Mouse (Mus musculus): ENCODE data around the gene Nectin3. TPM values are rescaled to one million over a fixed set of nuclear protein-coding genes. Genes with fewer than 3 reads are reported as not detected.

Gene Nectin3
- total and polyA plus RNA-seq, 3 experiments, result 2.0 to 8.0 (median 6.8) TPM

DNA sequence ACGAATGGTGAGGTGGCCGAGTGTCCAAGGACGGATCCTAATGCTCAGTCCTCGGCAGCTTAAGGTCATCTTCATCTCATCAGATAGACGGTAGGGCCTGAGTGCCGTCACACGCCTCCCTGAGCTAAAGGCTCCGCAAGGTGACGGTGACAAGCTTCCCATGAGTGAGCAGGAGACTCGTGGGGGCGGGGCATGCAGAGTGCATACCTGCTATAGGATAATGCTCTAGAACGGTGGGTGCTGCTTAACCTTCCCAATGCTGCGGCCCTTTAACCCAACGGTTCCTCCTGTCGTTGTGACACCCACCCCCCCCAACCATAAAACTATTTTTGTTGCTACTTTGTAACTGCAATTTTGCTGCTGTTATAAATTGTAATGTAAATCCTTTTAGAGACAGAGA, 90.3 kb downstream of the Nectin3 start:
- no peak overlapping the region for H3K9ac ChIP-seq (ENCODE audit: low read depth, low read length)
- no peaks in the 10 kb centered on the region for H3K4me1 ChIP-seq (ENCODE audit: control insufficient read depth, insufficient read depth, low read length)
- no peak overlapping the region for H3K27ac ChIP-seq
- no peak for DNase-seq
- 91% methylated on average over 15 of the region's 15 CpGs for WGBS
- H3K36me3 ChIP-seq (ENCODE audit: control insufficient read depth, insufficient read depth, low read length), result no peaks in the 10 kb centered on the region
- TF ChIP-seq CTCF (IDR thresholded peaks at IDR 0.05) (no peak), POLR2A (IDR thresholded peaks at IDR 0.05; ENCODE audit: insufficient read depth, low read depth, low read length) (no peak), EP300 (IDR thresholded peaks at IDR 0.05; ENCODE audit: insufficient read depth, low read depth, low read length) (no peak)
- no peaks in the 10 kb centered on the region for H3K79me2 ChIP-seq (replicated peaks; ENCODE audit: control insufficient read depth, insufficient read depth, low read length)
- H3K4me3 ChIP-seq, result no peak overlapping the region
- no peaks in the 10 kb centered on the region for H3K27me3 ChIP-seq (ENCODE audit: control insufficient read depth, insufficient read depth, low read length)
- intact Hi-C loops (cut with DNase I), result no loop called here

DNA sequence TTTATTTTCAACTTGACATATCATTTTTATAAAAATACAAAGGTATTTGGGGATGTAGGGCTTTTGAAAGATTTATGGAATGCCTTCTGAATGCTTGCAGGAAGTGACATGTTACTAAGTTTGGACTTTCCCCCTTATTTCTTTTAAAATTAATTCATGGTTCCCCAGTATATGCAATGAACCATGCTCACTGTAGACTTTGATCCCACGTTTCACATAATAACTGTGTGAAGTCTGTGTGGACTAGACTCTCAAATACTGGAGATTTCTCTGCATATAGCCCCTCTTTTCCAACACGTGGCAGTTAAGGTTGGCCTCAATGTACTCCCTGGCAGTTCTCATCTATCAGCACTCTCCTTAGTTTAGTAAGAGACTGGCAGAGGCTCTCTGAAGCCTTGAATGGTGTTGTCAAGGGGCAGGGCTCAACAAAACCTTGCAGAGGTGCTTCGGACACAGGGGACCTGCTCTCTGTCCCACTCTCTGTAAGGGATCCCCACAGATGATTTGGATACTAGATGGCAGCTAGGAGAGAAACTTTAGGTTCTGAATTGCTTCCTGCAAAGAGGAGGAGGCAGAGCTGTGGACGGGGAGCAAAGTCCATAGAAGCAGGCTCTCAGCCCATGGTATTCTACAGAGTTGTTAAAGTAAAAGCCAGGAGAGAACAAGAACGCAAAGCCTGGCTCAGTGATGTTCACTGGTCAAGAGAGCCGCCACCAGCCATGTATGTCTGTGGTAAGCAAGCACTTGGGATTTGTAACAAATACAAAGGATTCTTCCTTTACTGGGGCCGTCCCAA, 91.3 kb downstream of the Nectin3 start:
- intact Hi-C loops (cut with DNase I), result no loop called here
- no peak overlapping the region for H3K27ac ChIP-seq
- no peak for DNase-seq

DNA sequence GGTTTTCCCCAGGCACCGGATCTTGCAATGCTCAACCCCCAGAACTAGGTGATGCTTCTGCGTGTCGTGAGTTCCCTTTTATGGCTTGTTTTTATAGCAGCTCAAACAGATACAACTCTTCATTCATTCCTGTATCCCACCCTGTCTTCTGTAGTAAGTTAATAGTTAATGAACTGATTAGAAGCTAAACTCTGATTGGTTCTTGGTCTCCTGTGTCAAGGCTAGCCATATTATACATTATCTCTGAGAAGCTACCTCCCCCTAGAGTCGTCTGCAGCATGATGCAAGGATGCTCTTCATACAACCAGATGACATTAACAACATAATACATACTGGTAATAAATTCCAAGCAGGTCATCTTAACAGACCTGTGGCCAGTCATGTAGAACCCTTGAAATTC, 100.4 kb downstream of the Nectin3 start:
- no peak for DNase-seq
- H3K4me3 ChIP-seq, result no peak overlapping the region
- intact Hi-C loops (cut with DNase I), result no loop called here
- H3K79me2 ChIP-seq (replicated peaks; ENCODE audit: control insufficient read depth, insufficient read depth, low read length), result no peaks in the 10 kb centered on the region
- H3K36me3 ChIP-seq (ENCODE audit: control insufficient read depth, insufficient read depth, low read length), result no peaks in the 10 kb centered on the region; the same call in 1 of the 2 replicates
- H3K27me3 ChIP-seq (ENCODE audit: control insufficient read depth, insufficient read depth, low read length), result no peaks in the 10 kb centered on the region
- TF ChIP-seq EP300 (IDR thresholded peaks at IDR 0.05; ENCODE audit: insufficient read depth, low read depth, low read length) (no peak), CTCF (IDR thresholded peaks at IDR 0.05) (no peak), POLR2A (IDR thresholded peaks at IDR 0.05; ENCODE audit: insufficient read depth, low read depth, low read length) (no peak)
- WGBS, result 91% methylated on average over 4 of the region's 4 CpGs
- no peak overlapping the region for H3K9ac ChIP-seq (ENCODE audit: low read depth, low read length)
- H3K27ac ChIP-seq, result no peak overlapping the region
- no peaks in the 10 kb centered on the region for H3K4me1 ChIP-seq (ENCODE audit: control insufficient read depth, insufficient read depth, low read length)

More for the DNA sequence above, 91.3 kb downstream of the Nectin3 start:
- Histone ChIP-seq H3K9ac (ENCODE audit: low read depth, low read length) (no peak overlapping the region), H3K4me1 (ENCODE audit: control insufficient read depth, insufficient read depth, low read length) (no peaks in the 10 kb centered on the region), H3K36me3 (ENCODE audit: control insufficient read depth, insufficient read depth, low read length) (no peaks in the 10 kb centered on the region), H3K79me2 (replicated peaks; ENCODE audit: control insufficient read depth, insufficient read depth, low read length) (no peaks in the 10 kb centered on the region), H3K4me3 (no peak overlapping the region), H3K27me3 (ENCODE audit: control insufficient read depth, insufficient read depth, low read length) (no peaks in the 10 kb centered on the region)
- WGBS, result 87% methylated on average over 7 of the region's 7 CpGs
- TF ChIP-seq CTCF (IDR thresholded peaks at IDR 0.05) (no peak), POLR2A (IDR thresholded peaks at IDR 0.05; ENCODE audit: insufficient read depth, low read depth, low read length) (no peak), EP300 (IDR thresholded peaks at IDR 0.05; ENCODE audit: insufficient read depth, low read depth, low read length) (no peak)

DNA sequence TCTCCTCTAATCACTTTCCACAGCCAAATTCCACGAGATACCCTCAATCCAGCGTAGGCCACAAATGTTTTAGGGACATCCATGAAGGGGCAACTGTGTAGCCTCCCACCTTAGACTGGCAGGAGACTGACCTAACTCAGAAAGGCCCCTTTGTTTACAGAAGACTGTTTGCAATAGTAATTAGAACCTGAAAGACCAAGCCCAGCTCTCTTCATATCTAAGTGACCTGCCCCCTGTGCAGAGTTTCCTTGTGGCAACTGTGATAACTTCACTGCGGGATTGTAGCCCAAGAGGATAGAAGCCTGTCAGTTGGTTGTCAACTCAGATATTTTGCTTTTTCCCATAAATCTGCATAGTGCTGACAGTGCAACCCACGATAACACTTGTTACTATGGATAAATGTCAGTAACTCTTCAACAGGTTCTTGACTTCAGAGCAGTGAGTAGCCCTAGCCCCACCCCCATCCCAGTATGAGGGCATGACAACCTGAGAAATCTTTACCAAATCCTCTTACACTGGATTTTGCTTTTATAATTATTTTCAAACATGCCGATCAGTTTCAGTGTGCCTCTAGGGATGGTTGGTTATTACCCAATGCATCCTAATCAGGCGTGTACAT, 108.8 kb downstream of the Nectin3 start:
- TF ChIP-seq POLR2A (IDR thresholded peaks at IDR 0.05; ENCODE audit: insufficient read depth, low read depth, low read length) (no peak), CTCF (IDR thresholded peaks at IDR 0.05) (no peak), EP300 (IDR thresholded peaks at IDR 0.05; ENCODE audit: insufficient read depth, low read depth, low read length) (no peak)
- WGBS, result 73% methylated on average over 6 of the region's 6 CpGs
- Histone ChIP-seq H3K4me3 (no peak overlapping the region), H3K4me1 (ENCODE audit: control insufficient read depth, insufficient read depth, low read length) (no peaks in the 10 kb centered on the region; the same call in 1 of the 2 replicates), H3K27me3 (ENCODE audit: control insufficient read depth, insufficient read depth, low read length) (no peaks in the 10 kb centered on the region), H3K9ac (ENCODE audit: low read depth, low read length) (no peak overlapping the region), H3K79me2 (replicated peaks; ENCODE audit: control insufficient read depth, insufficient read depth, low read length) (no peaks in the 10 kb centered on the region), H3K27ac (no peak overlapping the region), H3K36me3 (ENCODE audit: control insufficient read depth, insufficient read depth, low read length) (no peaks in the 10 kb centered on the region; the same call in 1 of the 2 replicates)
- DNase-seq, result no peak
- intact Hi-C loops (cut with DNase I), result no loop called here

DNA sequence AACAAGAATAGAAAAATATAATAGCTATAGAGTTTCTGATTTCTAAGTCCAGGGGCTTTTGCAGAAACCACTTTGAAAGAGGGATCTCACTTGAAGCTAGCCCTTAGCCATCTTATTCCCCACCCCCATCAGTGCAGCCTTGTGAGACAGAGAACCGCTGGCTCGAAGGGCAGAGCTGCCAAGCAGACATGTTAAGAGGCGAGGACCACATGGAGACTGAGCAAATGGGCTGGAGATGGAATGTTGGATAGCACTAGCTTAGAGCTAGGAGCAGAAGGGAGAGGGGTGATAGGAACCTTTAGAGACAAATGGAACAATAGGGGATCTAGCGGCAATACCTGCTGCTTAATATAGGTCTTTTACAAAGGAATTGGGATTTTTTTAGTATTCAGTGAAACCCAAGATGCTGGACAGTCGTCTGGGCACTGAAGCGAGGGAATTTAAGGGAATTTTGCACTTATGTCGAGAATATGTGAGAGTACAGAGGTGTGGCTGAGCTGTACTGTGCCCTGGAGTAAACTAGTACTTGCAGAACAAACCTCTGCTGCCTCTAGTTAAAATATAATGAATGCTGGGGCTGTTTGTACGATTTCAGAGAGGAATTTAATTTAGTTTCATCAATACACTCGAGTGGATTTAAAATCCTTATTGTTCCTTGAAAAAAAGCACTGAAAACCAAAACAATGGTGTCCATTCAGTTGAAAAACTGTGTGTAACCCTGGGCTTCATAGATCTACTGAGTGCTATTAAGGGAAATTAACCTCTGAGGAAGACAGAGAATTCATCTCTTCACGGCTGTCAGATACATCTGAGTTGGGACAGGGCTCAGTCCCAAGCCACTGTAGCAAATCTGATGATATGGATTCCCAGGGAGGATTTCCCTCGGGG, 109.6 kb downstream of the Nectin3 start:
- intact Hi-C loops (cut with DNase I), result no loop called here
- Histone ChIP-seq H3K9ac (ENCODE audit: low read depth, low read length) (no peak overlapping the region), H3K27me3 (ENCODE audit: control insufficient read depth, insufficient read depth, low read length) (no peaks in the 10 kb centered on the region), H3K27ac (no peak overlapping the region), H3K4me3 (no peak overlapping the region), H3K4me1 (ENCODE audit: control insufficient read depth, insufficient read depth, low read length) (no peaks in the 10 kb centered on the region; the same call in 1 of the 2 replicates), H3K79me2 (replicated peaks; ENCODE audit: control insufficient read depth, insufficient read depth, low read length) (no peaks in the 10 kb centered on the region), H3K36me3 (ENCODE audit: control insufficient read depth, insufficient read depth, low read length) (no peaks in the 10 kb centered on the region; the same call in 1 of the 2 replicates)
- no peak for DNase-seq
- WGBS, result 68% methylated on average over 11 of the region's 11 CpGs
- no peak for TF ChIP-seq EP300 (IDR thresholded peaks at IDR 0.05; ENCODE audit: insufficient read depth, low read depth, low read length)
- TF ChIP-seq POLR2A (IDR thresholded peaks at IDR 0.05; ENCODE audit: insufficient read depth, low read depth, low read length), result no peak
- no peak for TF ChIP-seq CTCF (IDR thresholded peaks at IDR 0.05)
